Mouse (Mus musculus) embryonic fibroblast, embryonic 13.5 days (primary cell): ENCODE results near the gene Aasdh.
A peak's percentile ranks its signal among the peaks of the same experiment; 100 is the strongest.

ENCODE experiments used
- CTCF ChIP-seq: IDR thresholded peaks from 2 replicates; pipeline ENCODE4 v1.5.1; 2011; ENCODE audit warnings: mild to moderate bottlenecking, control low read depth, low read length, moderate library complexity, borderline replicate concordance; ENCODE audit not compliant: insufficient read depth
- POLR2A ChIP-seq: IDR thresholded peaks from 2 replicates; pipeline ENCODE4 v1.6.1; 2011; ENCODE audit warnings: low read depth, mild to moderate bottlenecking, control low read depth, low read length, moderate library complexity

DNA sequence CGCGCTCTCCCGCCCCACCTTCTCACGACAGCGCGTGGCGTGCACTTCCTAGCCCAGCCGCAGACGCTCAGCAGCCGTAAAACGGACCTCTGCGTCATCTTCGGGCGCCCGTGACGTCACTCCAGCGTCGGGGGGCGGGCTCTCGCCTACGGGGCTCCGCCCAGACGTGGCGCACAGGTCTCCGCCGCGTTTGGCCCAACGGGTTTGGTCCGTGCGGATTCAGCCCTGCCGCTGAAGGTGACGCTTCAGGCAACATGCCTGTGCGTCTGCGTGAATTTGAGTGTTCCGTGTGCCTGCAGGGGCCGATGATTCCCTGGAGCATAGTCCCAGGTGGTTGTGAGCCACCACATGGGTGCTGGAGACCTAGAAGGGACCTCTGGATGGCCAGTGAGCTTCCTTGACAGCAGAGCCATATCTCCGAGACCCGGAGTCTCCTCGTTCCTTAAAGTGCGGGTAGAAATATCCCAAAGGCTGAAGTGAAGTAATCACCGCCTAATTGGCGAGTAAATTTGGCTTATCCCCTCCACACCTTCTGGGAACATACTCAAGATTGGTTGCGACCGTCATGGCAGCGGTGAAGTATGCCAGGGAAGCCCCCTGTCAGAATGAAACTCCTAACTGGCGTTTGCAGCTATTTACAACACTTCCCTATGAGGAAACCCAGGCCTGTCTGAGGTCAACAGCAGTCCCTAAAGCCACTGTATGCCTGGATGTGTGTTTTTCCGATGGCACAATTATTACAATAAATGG is at the start of gene Aasdh:
- no peak for TF ChIP-seq CTCF
- TF ChIP-seq POLR2A = peak; percentile 99
